Comparison of ENCODE assay signal across 9 mouse cellular contexts in the genomic region with DNA sequence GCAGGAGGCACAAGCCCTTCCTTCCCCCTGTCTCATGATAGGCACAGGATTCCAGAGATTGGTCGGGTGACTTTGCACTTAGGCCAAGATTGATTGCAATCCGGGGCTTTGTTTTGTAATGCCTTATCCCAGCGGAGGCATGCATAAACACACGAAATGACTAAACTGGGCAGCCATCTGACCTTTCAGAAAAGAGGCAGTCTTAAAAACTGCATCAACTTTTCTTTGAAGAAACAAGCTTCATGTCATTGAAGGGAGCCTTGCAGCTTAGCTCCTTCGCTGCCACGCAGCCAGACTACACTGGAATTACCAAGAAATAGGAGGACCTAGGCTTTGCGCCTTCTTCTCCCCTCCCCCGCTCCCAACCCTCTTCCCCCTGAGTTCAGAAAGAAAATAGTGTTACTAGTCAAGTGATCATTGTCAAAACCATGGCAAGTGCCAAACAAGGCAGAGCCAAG.
DNase-seq lines count a peak whose midpoint lies in the region; ATAC-seq lines count a peak whose summit lies in the region.
"Had no signal": no experiment of that assay in that cellular context is flagged by ENCODE, and none has a peak within 500 bp of the region (broad histone marks: within the 10 kb centered on the region; RNA-seq: fewer than 3 reads in every experiment).

No protein-coding gene starts in this region.

- no peak for ATAC-seq in megakaryocyte progenitor cell, adult 5-6 weeks (replicated peaks; ENCODE audit: poor library complexity)
- ATAC-seq in CD4-positive, CD25-positive, alpha-beta regulatory T cell, adult 4 months, result no peak

- 11% methylated on average over 8 of the region's 8 CpGs for WGBS in heart, embryonic 10.5 days
- WGBS in forebrain, embryonic 10.5 days, result 6% methylated on average over 8 of the region's 8 CpGs

- no peaks in the 10 kb centered on the region for H3K9me3 ChIP-seq in heart, embryonic 10.5 days
- H3K9me3 ChIP-seq in forebrain, embryonic 10.5 days, result no peaks in the 10 kb centered on the region
- H3K9me3 ChIP-seq: limb, embryonic 15.5 days had no signal

- peak overlapping the region; percentile 5; the same call in 1 of the 2 replicates for H3K4me3 ChIP-seq in heart, embryonic 10.5 days
- peak overlapping the region; percentile 1; the same call in 1 of the 2 replicates for H3K4me3 ChIP-seq in forebrain, embryonic 10.5 days
- H3K4me3 ChIP-seq: limb, embryonic 15.5 days had no signal

- peaks cover 18% of the 10 kb centered on the region for H3K4me1 ChIP-seq in heart, embryonic 10.5 days
- peaks cover 48% of the 10 kb centered on the region for H3K4me1 ChIP-seq in forebrain, embryonic 10.5 days

- H3K27ac ChIP-seq in heart, embryonic 10.5 days, result peak overlapping the region; percentile 75
- H3K27ac ChIP-seq in forebrain, embryonic 10.5 days, result peak overlapping the region; percentile 68
- H3K27ac ChIP-seq: limb, embryonic 15.5 days had no signal

- no peaks in the 10 kb centered on the region for H3K36me3 ChIP-seq in heart, embryonic 10.5 days
- no peaks in the 10 kb centered on the region for H3K36me3 ChIP-seq in forebrain, embryonic 10.5 days (replicated peaks)
- H3K36me3 ChIP-seq: limb, embryonic 15.5 days had no signal

- peak; percentile 75 for DNase-seq in heart, embryonic 10.5 days (ENCODE audit: low spot score)
- no peak for DNase-seq in heart, adult 11 months
- DNase-seq in NIH3T3 (ENCODE audit: low read depth), result peak; percentile 12
- peak; percentile 38 for DNase-seq in forebrain, embryonic 10.5 days (ENCODE audit: extremely low spot score, low spot score)
- peak; percentile 36 to 62 for DNase-seq in kidney, adult 8-10 months
- DNase-seq in lung, postnatal 36 days, result peak; percentile 29

- no peaks in the 10 kb centered on the region for H3K27me3 ChIP-seq in heart, embryonic 10.5 days (ENCODE audit: insufficient read depth, poor library complexity, severe bottlenecking)
- H3K27me3 ChIP-seq in forebrain, embryonic 10.5 days (ENCODE audit: poor library complexity, severe bottlenecking), result peaks cover 44% of the 10 kb centered on the region
